Comparison of ENCODE assay signal across 9 mouse cellular contexts in the genomic region with DNA sequence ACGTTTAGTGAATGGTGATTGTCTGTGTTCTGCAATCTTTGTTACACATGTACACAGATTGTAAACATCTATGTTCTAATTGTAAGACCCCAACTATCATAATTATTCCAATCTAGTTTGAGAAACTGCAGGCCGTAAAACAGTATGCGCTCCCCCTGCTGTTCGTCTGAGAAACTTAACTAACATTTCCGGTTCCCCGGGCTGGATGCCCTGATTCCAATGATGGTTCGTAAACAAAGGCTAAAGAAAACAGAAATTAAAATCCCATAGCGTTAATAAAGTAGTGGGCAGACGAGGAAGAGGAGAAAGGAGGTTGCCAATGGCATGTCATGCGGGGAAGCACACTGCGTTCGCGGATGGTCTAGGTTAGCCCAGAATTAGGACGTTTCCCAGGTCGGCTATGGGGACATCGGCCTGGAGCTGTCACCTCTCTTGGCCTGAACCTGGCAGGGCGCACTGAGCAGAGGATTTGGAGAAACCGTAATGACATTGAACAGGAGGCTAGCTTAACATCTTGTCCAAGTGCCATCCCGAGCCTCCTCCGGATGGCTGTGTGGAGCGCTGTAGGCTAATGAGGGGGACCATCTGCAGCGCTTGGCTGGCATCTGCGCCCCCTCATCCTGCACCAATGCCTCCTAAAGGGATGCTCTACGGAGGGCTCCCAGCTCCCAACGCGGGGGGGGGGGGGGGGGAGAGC. TPM values are rescaled to one million over a fixed set of nuclear protein-coding genes. Genes with fewer than 3 reads are reported as not detected.
DNase-seq lines count a peak whose midpoint lies in the region; ATAC-seq and TF ChIP-seq lines count a peak whose summit lies in the region.
"Had no signal": no experiment of that assay in that cellular context is flagged by ENCODE, and none has a peak within 500 bp of the region (broad histone marks: within the 10 kb centered on the region; RNA-seq: fewer than 3 reads in every experiment).

No protein-coding gene starts in this region.

- TF ChIP-seq EP300 in stomach, postnatal 0 days (optimal IDR thresholded peaks at IDR 0.05), result no peak

- peak; percentile 79 for TF ChIP-seq CTCF in stomach, postnatal 0 days (IDR thresholded peaks at IDR 0.05; ENCODE audit: low read depth)

- peaks cover 7% of the 10 kb centered on the region for H3K4me1 ChIP-seq in embryonic facial prominence, embryonic 15.5 days
- H3K4me1 ChIP-seq in hindbrain, embryonic 16.5 days (ENCODE audit: control insufficient read depth, insufficient read depth, low read depth, low read length), result peaks cover 7% of the 10 kb centered on the region
- peaks cover 15% of the 10 kb centered on the region for H3K4me1 ChIP-seq in limb, embryonic 11.5 days (ENCODE audit: control insufficient read depth, insufficient read depth, low read length)
- H3K4me1 ChIP-seq in midbrain, embryonic 11.5 days (ENCODE audit: control insufficient read depth, insufficient read depth, low read length), result peaks cover 2% of the 10 kb centered on the region; the same call in 1 of the 2 replicates
- no peaks in the 10 kb centered on the region for H3K4me1 ChIP-seq in stomach, postnatal 0 days (replicated peaks; ENCODE audit: control insufficient read depth, insufficient read depth)

- no peaks in the 10 kb centered on the region for H3K27me3 ChIP-seq in embryonic facial prominence, embryonic 15.5 days
- peaks cover under 1% of the 10 kb centered on the region; the same call in 1 of the 2 replicates for H3K27me3 ChIP-seq in hindbrain, embryonic 16.5 days (replicated peaks; ENCODE audit: control insufficient read depth, insufficient read depth, low read length)
- H3K27me3 ChIP-seq in limb, embryonic 11.5 days (ENCODE audit: control insufficient read depth, insufficient read depth, low read length), result no peaks in the 10 kb centered on the region
- peaks cover under 1% of the 10 kb centered on the region; the same call in 1 of the 2 replicates for H3K27me3 ChIP-seq in midbrain, embryonic 11.5 days (ENCODE audit: control insufficient read depth, insufficient read depth, low read length)
- no peaks in the 10 kb centered on the region for H3K27me3 ChIP-seq in stomach, postnatal 0 days (ENCODE audit: control insufficient read depth, insufficient read depth, low read length)

- 0 out of 2 replicates have a peak overlapping the region, but pooled peaks have one; percentile 1 for H3K27ac ChIP-seq in embryonic facial prominence, embryonic 15.5 days (replicated peaks)
- H3K27ac ChIP-seq in hindbrain, embryonic 16.5 days (ENCODE audit: low read depth, low read length), result peak overlapping the region; percentile 9
- H3K27ac ChIP-seq in limb, embryonic 11.5 days (replicated peaks; ENCODE audit: low read depth, low read length), result no peak overlapping the region
- H3K27ac ChIP-seq in midbrain, embryonic 11.5 days (ENCODE audit: low read depth, low read length), result no peak overlapping the region
- no peak overlapping the region for H3K27ac ChIP-seq in stomach, postnatal 0 days (replicated peaks)

- no peaks in the 10 kb centered on the region for H3K36me3 ChIP-seq in embryonic facial prominence, embryonic 15.5 days
- no peaks in the 10 kb centered on the region for H3K36me3 ChIP-seq in hindbrain, embryonic 16.5 days (ENCODE audit: control insufficient read depth, insufficient read depth, low read length)
- H3K36me3 ChIP-seq in limb, embryonic 11.5 days (ENCODE audit: control insufficient read depth, insufficient read depth, low read length), result no peaks in the 10 kb centered on the region
- no peaks in the 10 kb centered on the region for H3K36me3 ChIP-seq in midbrain, embryonic 11.5 days (ENCODE audit: control insufficient read depth, insufficient read depth, low read length)
- H3K36me3 ChIP-seq in stomach, postnatal 0 days (ENCODE audit: control insufficient read depth, insufficient read depth, low read length), result no peaks in the 10 kb centered on the region
- H3K36me3 ChIP-seq: G1E had no signal

- H3K4me3 ChIP-seq in embryonic facial prominence, embryonic 15.5 days (replicated peaks), result peak overlapping the region; percentile 37
- peak overlapping the region; percentile 40 for H3K4me3 ChIP-seq in hindbrain, embryonic 16.5 days (ENCODE audit: low read length)
- peak overlapping the region; percentile 2; the same call in 1 of the 2 replicates for H3K4me3 ChIP-seq in limb, embryonic 11.5 days (ENCODE audit: low read depth, low read length)
- H3K4me3 ChIP-seq in midbrain, embryonic 11.5 days (ENCODE audit: low read depth, low read length), result peak overlapping the region; percentile 27
- peak overlapping the region; percentile 27; the same call in 1 of the 2 replicates for H3K4me3 ChIP-seq in stomach, postnatal 0 days (ENCODE audit: low read depth, low read length)

- H3K4me2 ChIP-seq in embryonic facial prominence, embryonic 15.5 days (replicated peaks), result peak overlapping the region; percentile 58
- H3K4me2 ChIP-seq in hindbrain, embryonic 16.5 days (ENCODE audit: low read length), result peak overlapping the region; percentile 60
- peak overlapping the region; percentile 50 for H3K4me2 ChIP-seq in limb, embryonic 11.5 days (ENCODE audit: low read depth, severe bottlenecking)
- peak overlapping the region; percentile 60 for H3K4me2 ChIP-seq in midbrain, embryonic 11.5 days
- peak overlapping the region; percentile 49 for H3K4me2 ChIP-seq in stomach, postnatal 0 days (replicated peaks; ENCODE audit: low read depth)

- H3K9me3 ChIP-seq in embryonic facial prominence, embryonic 15.5 days (replicated peaks), result no peaks in the 10 kb centered on the region
- H3K9me3 ChIP-seq in hindbrain, embryonic 16.5 days (ENCODE audit: control insufficient read depth, low read length), result no peaks in the 10 kb centered on the region
- no peaks in the 10 kb centered on the region for H3K9me3 ChIP-seq in limb, embryonic 11.5 days (ENCODE audit: control insufficient read depth, low read length)
- no peaks in the 10 kb centered on the region for H3K9me3 ChIP-seq in midbrain, embryonic 11.5 days (ENCODE audit: control insufficient read depth, low read length)
- no peaks in the 10 kb centered on the region for H3K9me3 ChIP-seq in stomach, postnatal 0 days (ENCODE audit: control insufficient read depth, low read length)
- H3K9me3 ChIP-seq: G1E had no signal

- peak; percentile 88 for ATAC-seq in frontal cortex, adult (ENCODE audit: low TSS enrichment)
- ATAC-seq in embryonic facial prominence, embryonic 15.5 days (ENCODE audit: insufficient number of reproducible peaks, low FRiP score, low TSS enrichment, low read depth), result peak; percentile 29; the same call in 1 of the 2 replicates
- ATAC-seq in hindbrain, embryonic 16.5 days, result peak; percentile 88
- ATAC-seq in limb, embryonic 11.5 days (ENCODE audit: insufficient number of reproducible peaks, low FRiP score, low TSS enrichment, low read depth), result no peak
- ATAC-seq in midbrain, embryonic 11.5 days (ENCODE audit: low FRiP score), result peak; percentile 59
- ATAC-seq in stomach, postnatal 0 days (ENCODE audit: low FRiP score, low TSS enrichment), result peak; percentile 45; the same call in 1 of the 2 replicates

- H3K9ac ChIP-seq in embryonic facial prominence, embryonic 15.5 days, result 0 out of 2 replicates have a peak overlapping the region, but pooled peaks have one; percentile 0
- H3K9ac ChIP-seq in hindbrain, embryonic 16.5 days (ENCODE audit: low read depth, low read length), result peak overlapping the region; percentile 47
- peak overlapping the region; percentile 1; the same call in 1 of the 2 replicates for H3K9ac ChIP-seq in limb, embryonic 11.5 days (ENCODE audit: low read length)
- peak overlapping the region; percentile 49; the same call in 1 of the 2 replicates for H3K9ac ChIP-seq in midbrain, embryonic 11.5 days (ENCODE audit: low read length)
- peak overlapping the region; percentile 14; the same call in 1 of the 2 replicates for H3K9ac ChIP-seq in stomach, postnatal 0 days (ENCODE audit: low read length)

- 10% methylated on average over 26 of the region's 26 CpGs for WGBS in embryonic facial prominence, embryonic 15.5 days
- WGBS in hindbrain, embryonic 16.5 days, result 9% methylated on average over 24 of the region's 26 CpGs
- 13% methylated on average over 25 of the region's 26 CpGs for WGBS in limb, embryonic 11.5 days
- 10% methylated on average over 24 of the region's 26 CpGs for WGBS in midbrain, embryonic 11.5 days
- 14% methylated on average over 26 of the region's 26 CpGs for WGBS in stomach, postnatal 0 days

- DNase-seq in frontal cortex, postnatal 25 days (ENCODE audit: low spot score in 2 of 2), result no peak
- peak; percentile 44 for DNase-seq in adrenal gland, postnatal 25 days
- peak; percentile 58 for DNase-seq in limb, embryonic 11.5 days (ENCODE audit: low spot score)
- peak; percentile 91 for DNase-seq in midbrain, embryonic 11.5 days (ENCODE audit: low spot score, missing footprints)
- DNase-seq in stomach, postnatal 0 days (ENCODE audit: low spot score), result peak; percentile 48

RNA-seq across cellular contexts. Expression of gene Hnrnpa3, which starts 55.7 kb away (rescaled TPM):
- total RNA-seq in adrenal gland, postnatal 25 days (2021), result 426 and 454 TPM in 2 replicates
- polyA plus RNA-seq in embryonic facial prominence, embryonic 15.5 days (2015; fragmentation: Nextera tagmentation; extraction: Ambion mirVana), result 242 and 268 TPM in 2 replicates
- 150 and 172 TPM in 2 replicates for polyA plus RNA-seq in hindbrain, embryonic 16.5 days (2015; fragmentation: Nextera tagmentation; extraction: Ambion mirVana)
- polyA plus RNA-seq in limb, embryonic 11.5 days (2014; fragmentation: Nextera tagmentation; extraction: Ambion mirVana), result 326 and 364 TPM in 2 replicates
- polyA plus RNA-seq in midbrain, embryonic 11.5 days (2014; fragmentation: Nextera tagmentation; extraction: Ambion mirVana), result 310 and 336 TPM in 2 replicates
- 116 and 127 TPM in 2 replicates for polyA plus RNA-seq in stomach, postnatal 0 days (2015; fragmentation: Nextera tagmentation; extraction: Ambion mirVana)

Comparison
In these comparisons a context has a peak if more than half of its experiments do, and no peak if none do; other contexts are left out.
1. DNase-seq: peak in adrenal gland, postnatal 25 days (single experiment), limb, embryonic 11.5 days (single experiment), midbrain, embryonic 11.5 days (single experiment) and stomach, postnatal 0 days (single experiment); none in frontal cortex, postnatal 25 days (0 of 2).
2. H3K27ac ChIP-seq: peak in embryonic facial prominence, embryonic 15.5 days (single experiment) and hindbrain, embryonic 16.5 days (single experiment); none in limb, embryonic 11.5 days (single experiment), midbrain, embryonic 11.5 days (single experiment) and stomach, postnatal 0 days (single experiment).
3. Peak in every context shown above with its lines, with median percentiles within 50 percentile points of each other: H3K4me2 ChIP-seq, H3K4me3 ChIP-seq and H3K9ac ChIP-seq.